Mouse (Mus musculus) ES-E14 (cell line): ENCODE results near the gene Rhd. TPM values are rescaled to one million over a fixed set of nuclear protein-coding genes. Genes with fewer than 3 reads are reported as not detected.
A peak's percentile ranks its signal among the peaks of the same experiment; 100 is the strongest.

ENCODE experiments used
- DNase-seq: peaks from one replicate; pipeline ENCODE4 v3.0.0-alpha.2; 2013; ENCODE audit warnings: low read depth, low spot score
- H3K27ac ChIP-seq: 2 replicates; pipeline ENCODE4 v1.5.1; 2012; ENCODE audit warnings: low read depth, mild to moderate bottlenecking, low read length, moderate library complexity, mixed read lengths; ENCODE audit not compliant: poor library complexity, insufficient read depth, severe bottlenecking
- H3K36me3 ChIP-seq: 2 replicates; pipeline ENCODE4 v1.6.1; 2012; ENCODE audit warnings: mild to moderate bottlenecking, low read length, moderate library complexity, mixed read lengths; ENCODE audit not compliant: control insufficient read depth, poor library complexity, insufficient read depth, severe bottlenecking
- H3K4me1 ChIP-seq, 2 experiments: fragments of 150-350 bp in 1 of 2; sonication (generic) in 1 of 2; 2 replicates each; pipeline ENCODE4 v1.6.1; 2012; ENCODE audit warnings: low read length in 2 of 2, mild to moderate bottlenecking in 1 of 2, mixed read lengths in 1 of 2; ENCODE audit not compliant: control insufficient read depth in 2 of 2, insufficient read depth in 2 of 2, poor library complexity in 1 of 2
- H3K4me3 ChIP-seq, 2 experiments: fragments of 150-350 bp in 1 of 2; sonication (generic) in 1 of 2; 2 replicates each; pipeline ENCODE4 v1.5.1; 2012; ENCODE audit warnings: low read length in 2 of 2, low read depth in 1 of 2, mild to moderate bottlenecking in 1 of 2, mixed read lengths in 1 of 2; ENCODE audit not compliant: insufficient read depth in 1 of 2, poor library complexity in 1 of 2, severe bottlenecking in 1 of 2
- H3K9ac ChIP-seq: 2 replicates; pipeline ENCODE4 v1.6.1; 2012; ENCODE audit warnings: low read depth, mild to moderate bottlenecking, low read length, mixed read lengths; ENCODE audit not compliant: poor library complexity, insufficient read depth, severe bottlenecking
- H3K9me3 ChIP-seq: fragments of 150-350 bp; sonication (generic); 2 replicates; pipeline ENCODE4 v1.6.1; 2012; ENCODE audit warnings: low read depth, mild to moderate bottlenecking, low read length; ENCODE audit not compliant: control insufficient read depth, insufficient read depth
- CHD2 ChIP-seq: IDR thresholded peaks from 2 replicates; pipeline ENCODE4 v1.6.1; 2014; ENCODE audit warnings: mild to moderate bottlenecking, low read depth, low read length, inconsistent platforms
- HCFC1 ChIP-seq: IDR thresholded peaks from 2 replicates; pipeline ENCODE4 v1.6.1; 2012; ENCODE audit warnings: low read length, inconsistent platforms, borderline replicate concordance; ENCODE audit not compliant: insufficient read depth
- MAFK ChIP-seq: IDR thresholded peaks from 2 replicates; pipeline ENCODE4 v1.6.1; 2014; ENCODE audit warnings: mild to moderate bottlenecking, low read depth, low read length, inconsistent platforms; ENCODE audit not compliant: insufficient read depth
- ZC3H11A ChIP-seq: IDR thresholded peaks from 2 replicates; pipeline ENCODE4 v1.6.1; 2012; ENCODE audit warnings: low read depth, mild to moderate bottlenecking, inconsistent platforms, low read length, borderline replicate concordance
- ZNF384 ChIP-seq: IDR thresholded peaks from 2 replicates; pipeline ENCODE4 v1.6.1; 2012; ENCODE audit warnings: low read depth, low read length, inconsistent platforms
- in situ Hi-C, 2 experiments: fragments of 600-800 bp; cut with MboI; formaldehyde crosslinking; loops; one replicate each; pipeline ENCODE4 v1.15.1; 2025; ENCODE audit warnings: low sequenced_read_pairs in 2 of 2, inconsistent platforms in 1 of 2; ENCODE audit not compliant: unreplicated experiment in 2 of 2
- total RNA-seq: library from RNA; depleted of rRNA; stranded (reverse); fragments of 300-350 nt; gene quantifications from 2 replicates; pipeline ENCODE4 v1.2.3, GENCODE M21; 2012

Rhd gene
- total RNA-seq, 1 experiment, result 12.4 TPM

DNA sequence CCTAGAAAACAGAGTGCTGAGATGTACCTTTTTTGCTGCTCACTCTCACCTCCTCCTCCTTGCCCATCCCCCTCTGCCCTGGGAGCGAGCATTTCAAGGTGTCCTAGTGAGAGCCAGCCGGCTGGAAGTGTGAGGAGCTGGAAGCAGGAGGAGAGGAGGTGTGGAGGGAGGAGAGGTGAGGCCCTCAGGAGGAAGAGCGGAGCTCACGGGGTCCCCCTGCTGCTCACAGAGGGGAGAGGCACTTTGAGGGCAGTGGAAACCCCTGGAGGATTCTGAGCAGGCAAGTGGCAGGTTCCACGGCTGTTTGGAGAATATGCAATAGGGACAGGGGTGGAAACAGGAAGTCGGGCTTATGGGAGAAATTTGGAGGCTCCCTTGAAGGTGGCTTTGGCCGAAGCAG, 18.9 kb downstream of the Rhd start:
- Histone ChIP-seq H3K4me3 (no peak overlapping the region), H3K9me3 (no peaks in the 10 kb centered on the region), H3K9ac (no peak overlapping the region), H3K4me1 (peaks cover 0 to 6% of the 10 kb centered on the region in 2 experiments; a peak in 1 of 4 replicates), H3K27ac (no peak overlapping the region), H3K36me3 (no peaks in the 10 kb centered on the region)
- peak; percentile 73 for DNase-seq
- in situ Hi-C loops, result no loop called here
- no peak for TF ChIP-seq ZC3H11A
- 0 out of 2 replicates have a peak, but pooled peaks have one; percentile 24 for TF ChIP-seq CHD2

DNA sequence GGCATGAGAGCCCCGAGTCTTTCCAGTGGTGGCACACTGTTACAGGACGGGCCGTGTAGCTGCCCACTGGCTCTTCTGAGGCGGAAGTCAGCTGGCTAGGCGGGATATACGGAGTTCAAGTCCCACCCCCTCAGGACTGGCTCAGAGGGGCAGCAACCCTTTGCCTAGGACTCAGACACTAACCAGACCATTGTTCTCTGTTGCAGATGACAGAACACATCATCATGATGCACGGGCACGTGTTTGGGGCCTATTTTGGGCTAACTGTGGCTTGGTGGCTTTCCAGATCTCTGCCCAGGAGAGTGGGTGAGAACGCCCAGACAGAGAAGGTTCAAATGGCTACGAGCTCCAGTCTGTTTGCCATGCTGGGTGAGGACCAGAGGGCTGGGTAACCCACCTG, 19.5 kb downstream of the Rhd start:
- no peak for TF ChIP-seq ZC3H11A
- TF ChIP-seq CHD2, result no peak
- TF ChIP-seq MAFK, result no peak
- no peak for TF ChIP-seq ZNF384
- no peak for TF ChIP-seq HCFC1
- Histone ChIP-seq H3K9me3 (no peaks in the 10 kb centered on the region), H3K4me3 (no peak overlapping the region), H3K36me3 (no peaks in the 10 kb centered on the region), H3K9ac (no peak overlapping the region), H3K4me1 (peaks cover 0 to 3% of the 10 kb centered on the region in 2 experiments; a peak in 1 of 4 replicates), H3K27ac (no peak overlapping the region)
- in situ Hi-C loops, result no loop called here
- DNase-seq, result no peak

DNA sequence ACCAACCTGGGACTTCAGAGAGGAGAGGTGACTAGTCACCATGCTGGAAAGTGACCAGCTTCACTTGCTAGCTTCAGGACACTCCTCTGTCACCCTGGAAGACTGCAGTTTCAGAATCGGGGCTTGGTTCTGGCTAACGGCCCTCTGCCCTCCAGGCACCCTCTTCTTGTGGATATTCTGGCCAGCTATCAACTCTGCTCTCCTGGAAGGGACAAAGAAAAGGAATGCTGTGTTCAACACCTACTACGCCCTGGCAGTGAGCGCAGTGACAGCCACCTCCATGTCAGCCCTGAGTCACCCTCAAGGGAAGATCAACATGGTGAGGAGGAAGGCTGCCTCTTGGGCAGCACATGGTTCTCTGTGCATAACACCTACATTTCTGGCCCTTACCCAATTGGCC, 20.0 kb downstream of the Rhd start:
- in situ Hi-C loops, result no loop called here
- Histone ChIP-seq H3K4me1 (peaks cover 0 to 3% of the 10 kb centered on the region in 2 experiments; a peak in 1 of 4 replicates), H3K9ac (no peak overlapping the region), H3K4me3 (no peak overlapping the region), H3K27ac (no peak overlapping the region), H3K9me3 (no peaks in the 10 kb centered on the region), H3K36me3 (no peaks in the 10 kb centered on the region)
- no peak for DNase-seq
- no peak for TF ChIP-seq CHD2
- no peak for TF ChIP-seq MAFK
- TF ChIP-seq ZC3H11A, result no peak
- TF ChIP-seq ZNF384, result no peak
- TF ChIP-seq HCFC1, result no peak

DNA sequence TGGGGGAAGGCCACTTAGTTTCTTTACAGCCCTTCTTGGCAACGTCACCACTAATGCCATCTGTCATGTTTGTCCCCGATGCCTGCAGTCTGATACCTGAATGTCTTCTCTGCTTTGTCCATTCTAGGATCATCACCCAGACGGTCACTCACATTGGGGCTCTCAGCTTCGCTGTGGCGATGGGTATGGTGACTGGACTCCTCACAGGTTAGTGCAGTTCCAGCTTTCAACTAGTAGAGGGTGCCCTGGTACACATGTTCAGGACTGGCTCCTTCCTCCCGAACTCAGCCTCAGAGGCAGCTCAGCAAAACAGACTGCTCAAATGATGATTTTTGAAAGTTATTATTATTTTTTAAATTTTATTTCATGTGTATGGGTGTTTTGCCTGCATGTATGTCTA, 27.8 kb downstream of the Rhd start:
- in situ Hi-C loops, result no loop called here
- no peak overlapping the region for H3K4me3 ChIP-seq
- no peak overlapping the region for H3K27ac ChIP-seq

DNA sequence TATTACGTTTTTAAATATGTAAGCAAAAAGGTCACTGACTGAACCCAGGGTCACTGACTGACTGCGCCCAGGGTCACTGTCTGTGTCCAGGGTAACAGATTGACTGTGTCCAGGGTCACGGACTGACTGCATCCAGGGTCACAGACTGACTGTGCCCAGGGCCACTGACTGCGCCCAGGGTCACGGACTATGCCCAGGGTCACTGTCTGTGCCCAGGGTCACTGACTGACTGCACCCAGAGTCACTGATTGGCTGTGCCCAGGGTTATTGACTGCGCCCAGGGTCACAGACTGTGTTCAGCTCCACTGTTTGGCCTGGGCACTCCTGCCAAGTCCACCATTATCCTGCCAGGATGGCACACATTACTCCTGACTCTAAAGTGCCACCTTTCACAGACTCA, 32.9 kb downstream of the Rhd start:
- Histone ChIP-seq H3K27ac (no peak overlapping the region), H3K9ac (no peak overlapping the region), H3K4me1 (peaks cover 0 to 10% of the 10 kb centered on the region in 2 experiments; a peak in 1 of 4 replicates), H3K9me3 (no peaks in the 10 kb centered on the region), H3K36me3 (peaks cover 32% of the 10 kb centered on the region), H3K4me3 (no peak overlapping the region)
- no peak for DNase-seq
- in situ Hi-C loops, result no loop called here
- no peak for TF ChIP-seq ZNF384
- no peak for TF ChIP-seq ZC3H11A
- no peak for TF ChIP-seq MAFK
- no peak for TF ChIP-seq HCFC1
- TF ChIP-seq CHD2, result no peak

More for the DNA sequence above, 27.8 kb downstream of the Rhd start:
- Histone ChIP-seq H3K9ac (no peak overlapping the region), H3K9me3 (no peaks in the 10 kb centered on the region), H3K36me3 (peaks cover 4% of the 10 kb centered on the region; the same call in 1 of the 2 replicates), H3K4me1 (peaks cover 0 to 6% of the 10 kb centered on the region in 2 experiments; a peak in 1 of 4 replicates)
- no peak for DNase-seq
- TF ChIP-seq ZNF384 (no peak), HCFC1 (no peak), CHD2 (no peak), MAFK (no peak), ZC3H11A (no peak)
